Comparison of ENCODE assay signal across 7 mouse cellular contexts in genomic region chr10:69583874-69584481, GRCm38 (mm10).
DNase-seq lines count a peak whose midpoint lies in the region; ATAC-seq and TF ChIP-seq lines count a peak whose summit lies in the region.

No protein-coding gene starts in this region.

- DNase-seq in brain, embryonic 14.5 days (ENCODE audit: low read depth), result peak; percentile 79
- peak; percentile 17 for DNase-seq in stomach, postnatal 0 days (ENCODE audit: low spot score)
- DNase-seq in left cerebral cortex, adult 18-20 months (ENCODE audit: low spot score in 2 of 2), result no peak
- DNase-seq in gastrocnemius, postnatal 36 days, result no peak

- H3K27ac ChIP-seq in embryonic facial prominence, embryonic 15.5 days (replicated peaks), result no peak overlapping the region; the same call in 1 of the 2 replicates
- no peak overlapping the region for H3K27ac ChIP-seq in intestine, embryonic 15.5 days
- 0 out of 2 replicates have a peak overlapping the region, but pooled peaks have one; percentile 24 for H3K27ac ChIP-seq in liver, embryonic 15.5 days (replicated peaks)
- no peak overlapping the region for H3K27ac ChIP-seq in stomach, postnatal 0 days (replicated peaks)

- TF ChIP-seq POLR2A in brain, embryonic 14.5 days (IDR thresholded peaks at IDR 0.05; ENCODE audit: borderline replicate concordance, extremely low read depth, insufficient read depth, insufficient read length, poor library complexity, severe bottlenecking), result no peak

- H3K9me3 ChIP-seq in embryonic facial prominence, embryonic 15.5 days (replicated peaks), result no peaks in the 10 kb centered on the region
- H3K9me3 ChIP-seq in intestine, embryonic 15.5 days, result no peaks in the 10 kb centered on the region
- no peaks in the 10 kb centered on the region for H3K9me3 ChIP-seq in liver, embryonic 15.5 days (replicated peaks)
- H3K9me3 ChIP-seq in stomach, postnatal 0 days (ENCODE audit: control insufficient read depth, low read length), result no peaks in the 10 kb centered on the region

- no peak overlapping the region for H3K4me2 ChIP-seq in embryonic facial prominence, embryonic 15.5 days (replicated peaks)
- no peak overlapping the region for H3K4me2 ChIP-seq in intestine, embryonic 15.5 days (replicated peaks)
- no peak overlapping the region for H3K4me2 ChIP-seq in liver, embryonic 15.5 days
- H3K4me2 ChIP-seq in stomach, postnatal 0 days (replicated peaks; ENCODE audit: low read depth), result no peak overlapping the region

- H3K27me3 ChIP-seq in embryonic facial prominence, embryonic 15.5 days, result no peaks in the 10 kb centered on the region
- no peaks in the 10 kb centered on the region for H3K27me3 ChIP-seq in intestine, embryonic 15.5 days (replicated peaks)
- H3K27me3 ChIP-seq in liver, embryonic 15.5 days, result no peaks in the 10 kb centered on the region
- no peaks in the 10 kb centered on the region for H3K27me3 ChIP-seq in stomach, postnatal 0 days (ENCODE audit: control insufficient read depth, insufficient read depth, low read length)

- H3K4me1 ChIP-seq in embryonic facial prominence, embryonic 15.5 days, result peaks cover 13% of the 10 kb centered on the region
- peaks cover 3% of the 10 kb centered on the region; the same call in 1 of the 2 replicates for H3K4me1 ChIP-seq in intestine, embryonic 15.5 days (replicated peaks)
- H3K4me1 ChIP-seq in liver, embryonic 15.5 days (replicated peaks), result peaks cover 5% of the 10 kb centered on the region
- no peaks in the 10 kb centered on the region for H3K4me1 ChIP-seq in stomach, postnatal 0 days (replicated peaks; ENCODE audit: control insufficient read depth, insufficient read depth)

- no peak overlapping the region for H3K9ac ChIP-seq in embryonic facial prominence, embryonic 15.5 days
- no peak overlapping the region for H3K9ac ChIP-seq in intestine, embryonic 15.5 days
- no peak overlapping the region for H3K9ac ChIP-seq in liver, embryonic 15.5 days
- no peak overlapping the region for H3K9ac ChIP-seq in stomach, postnatal 0 days (ENCODE audit: low read length)

- WGBS in embryonic facial prominence, embryonic 15.5 days, result 24% methylated on average over 11 of the region's 11 CpGs
- 30% methylated on average over 11 of the region's 11 CpGs for WGBS in intestine, embryonic 15.5 days
- 48% methylated on average over 11 of the region's 11 CpGs for WGBS in liver, embryonic 15.5 days (ENCODE audit: insufficient replicate concordance)
- 21% methylated on average over 11 of the region's 11 CpGs for WGBS in stomach, postnatal 0 days

- TF ChIP-seq EP300 in stomach, postnatal 0 days (optimal IDR thresholded peaks at IDR 0.05), result no peak

- H3K4me3 ChIP-seq in embryonic facial prominence, embryonic 15.5 days (replicated peaks), result no peak overlapping the region
- no peak overlapping the region for H3K4me3 ChIP-seq in intestine, embryonic 15.5 days (replicated peaks)
- H3K4me3 ChIP-seq in liver, embryonic 15.5 days (replicated peaks), result no peak overlapping the region
- no peak overlapping the region for H3K4me3 ChIP-seq in stomach, postnatal 0 days (ENCODE audit: low read depth, low read length)

- H3K36me3 ChIP-seq in embryonic facial prominence, embryonic 15.5 days, result no peaks in the 10 kb centered on the region
- no peaks in the 10 kb centered on the region for H3K36me3 ChIP-seq in intestine, embryonic 15.5 days
- H3K36me3 ChIP-seq in liver, embryonic 15.5 days (replicated peaks), result no peaks in the 10 kb centered on the region
- H3K36me3 ChIP-seq in stomach, postnatal 0 days (ENCODE audit: control insufficient read depth, insufficient read depth, low read length), result no peaks in the 10 kb centered on the region

- no peak for TF ChIP-seq CTCF in brain, embryonic 14.5 days (IDR thresholded peaks at IDR 0.05; ENCODE audit: borderline replicate concordance, extremely low read depth, insufficient read depth, insufficient read length)
- TF ChIP-seq CTCF in stomach, postnatal 0 days (IDR thresholded peaks at IDR 0.05; ENCODE audit: low read depth), result no peak

- peak; percentile 70 for ATAC-seq in embryonic facial prominence, embryonic 15.5 days (ENCODE audit: insufficient number of reproducible peaks, low FRiP score, low TSS enrichment, low read depth)
- ATAC-seq in intestine, embryonic 15.5 days, result peak; percentile 77
- peak; percentile 70 for ATAC-seq in liver, embryonic 15.5 days (ENCODE audit: insufficient read depth)
- peak; percentile 26; the same call in 1 of the 2 replicates for ATAC-seq in stomach, postnatal 0 days (ENCODE audit: low FRiP score, low TSS enrichment)

- intact Hi-C loops in gastrocnemius, postnatal 36 days (cut with DNase I), result no loop called here

Comparison
In these comparisons a context has a peak if more than half of its experiments do, and no peak if none do; other contexts are left out.
1. DNase-seq: peak in brain, embryonic 14.5 days (single experiment) and stomach, postnatal 0 days (single experiment); none in left cerebral cortex, adult 18-20 months (0 of 2) and gastrocnemius, postnatal 36 days (0 of 2).
2. ATAC-seq: peak in every context shown above with its lines; median percentile 77 in intestine, embryonic 15.5 days; 70 in embryonic facial prominence, embryonic 15.5 days; 70 in liver, embryonic 15.5 days; 26 in stomach, postnatal 0 days.